Mouse (Mus musculus): ENCODE measurements around the gene Astn2. TPM values are rescaled to one million over a fixed set of nuclear protein-coding genes. Genes with fewer than 3 reads are reported as not detected.

Gene Astn2
- total RNA-seq, 4 experiments from 2014 or later, result 35.3 to 42.9 (median 39.7) TPM

DNA sequence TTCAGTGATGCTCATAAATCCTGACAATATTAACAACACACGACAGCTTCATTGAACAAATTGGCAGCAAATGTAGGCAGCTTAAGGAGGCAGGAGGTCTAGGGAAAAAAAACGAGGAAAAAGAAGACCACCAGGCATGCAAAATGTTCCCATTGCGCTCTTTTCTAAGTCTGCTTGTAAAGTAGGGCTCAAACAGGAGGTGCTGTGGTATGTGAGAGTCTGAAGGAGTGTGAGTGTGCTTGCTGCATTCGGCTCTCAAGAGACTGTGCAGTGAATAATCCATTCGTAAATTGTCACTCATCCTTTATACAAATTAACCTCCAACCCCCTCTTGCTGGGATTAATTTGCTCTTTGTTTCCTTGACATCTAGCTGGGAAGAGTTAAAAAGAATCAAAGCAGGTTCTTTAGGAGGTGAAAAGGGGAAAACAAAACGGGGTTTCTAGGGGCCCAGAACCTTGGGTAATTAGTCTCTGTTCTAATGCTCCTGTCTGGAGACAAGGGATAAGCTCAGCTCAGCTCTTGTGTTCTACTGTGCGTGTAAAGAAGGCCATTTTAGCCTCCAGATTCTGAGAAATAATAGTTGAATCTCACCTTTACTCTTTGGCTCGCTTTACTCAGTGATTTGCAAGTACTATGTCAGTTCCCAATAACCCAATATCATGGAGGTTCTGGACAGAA, 89.5 kb downstream of the Astn2 start:
- no peak for DNase-seq (ENCODE audit: low spot score in 2 of 2)

DNA sequence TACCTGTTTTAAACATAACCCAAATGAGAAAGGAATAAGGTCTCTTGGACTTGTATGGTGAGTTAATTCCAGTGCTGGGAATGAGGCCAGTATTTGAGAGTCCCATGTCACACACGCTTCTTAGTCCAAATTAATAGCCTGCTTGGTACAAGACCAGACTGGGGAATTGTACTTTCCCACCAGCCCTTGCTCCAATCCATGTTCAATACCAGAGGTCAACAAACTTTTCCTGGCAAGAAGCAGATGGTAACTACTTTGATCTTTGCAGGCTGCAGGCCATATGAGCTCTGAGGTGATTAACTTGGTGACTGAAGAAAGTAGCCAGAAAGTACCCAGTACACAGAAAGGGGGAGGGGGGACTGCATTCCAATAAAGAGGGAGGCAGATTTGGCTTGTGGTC, 91.7 kb downstream of the Astn2 start:
- DNase-seq (ENCODE audit: low spot score in 2 of 2), result no peak

DNA sequence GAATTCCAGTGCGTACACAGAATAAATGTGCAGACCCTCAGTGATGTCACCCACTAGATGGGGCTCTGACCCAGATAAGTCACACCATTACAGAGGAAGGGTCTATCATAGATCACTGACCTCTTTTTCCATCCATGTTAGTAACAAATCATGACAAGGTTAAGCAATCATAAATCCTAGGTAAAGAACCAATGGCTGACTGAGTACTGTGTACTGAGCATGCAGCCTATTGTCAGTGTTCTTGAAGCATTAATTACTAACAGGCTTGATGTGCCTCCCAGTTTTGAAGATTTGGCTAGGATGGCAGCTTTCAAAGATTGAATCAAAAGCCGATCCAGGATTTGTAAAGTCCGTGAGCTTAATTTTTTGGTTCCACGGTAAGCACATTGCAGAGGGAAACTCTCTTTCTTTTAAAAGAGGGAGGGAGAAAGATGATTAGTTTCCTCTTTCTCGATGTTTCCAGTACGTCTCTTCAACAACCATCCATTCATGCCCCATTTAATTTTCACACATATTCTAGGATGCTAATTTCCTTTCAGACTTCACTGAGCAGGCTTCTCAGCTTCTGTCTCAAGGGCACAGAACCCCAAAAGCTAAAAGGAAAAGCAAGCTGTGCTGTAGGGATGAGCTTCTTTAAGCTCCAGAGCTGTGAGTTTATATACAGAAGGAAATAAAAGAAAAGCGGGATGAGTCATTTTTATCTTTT, 93.9 kb downstream of the Astn2 start:
- no peak for DNase-seq (ENCODE audit: low spot score in 2 of 2)

DNA sequence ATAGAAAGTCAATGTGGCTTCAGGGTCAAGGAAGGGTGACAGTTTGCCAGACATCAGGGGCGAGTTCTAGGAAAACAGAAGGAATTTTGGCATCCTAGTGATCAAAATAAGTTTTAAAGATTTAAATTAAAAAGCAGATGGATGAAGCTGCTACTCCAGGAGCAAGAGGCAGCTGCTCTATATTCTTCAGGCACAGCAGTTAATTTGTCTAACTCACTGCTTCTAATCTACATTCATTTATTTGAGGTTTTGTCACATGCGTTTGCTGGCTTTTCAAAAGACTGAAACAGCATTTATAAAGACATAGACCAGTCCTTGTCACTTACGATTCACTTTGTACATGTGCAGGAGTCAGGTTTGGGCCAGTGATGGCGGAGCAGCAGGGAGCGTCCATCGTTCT, 98.0 kb downstream of the Astn2 start:
- DNase-seq (ENCODE audit: low spot score in 2 of 2), result no peak

DNA sequence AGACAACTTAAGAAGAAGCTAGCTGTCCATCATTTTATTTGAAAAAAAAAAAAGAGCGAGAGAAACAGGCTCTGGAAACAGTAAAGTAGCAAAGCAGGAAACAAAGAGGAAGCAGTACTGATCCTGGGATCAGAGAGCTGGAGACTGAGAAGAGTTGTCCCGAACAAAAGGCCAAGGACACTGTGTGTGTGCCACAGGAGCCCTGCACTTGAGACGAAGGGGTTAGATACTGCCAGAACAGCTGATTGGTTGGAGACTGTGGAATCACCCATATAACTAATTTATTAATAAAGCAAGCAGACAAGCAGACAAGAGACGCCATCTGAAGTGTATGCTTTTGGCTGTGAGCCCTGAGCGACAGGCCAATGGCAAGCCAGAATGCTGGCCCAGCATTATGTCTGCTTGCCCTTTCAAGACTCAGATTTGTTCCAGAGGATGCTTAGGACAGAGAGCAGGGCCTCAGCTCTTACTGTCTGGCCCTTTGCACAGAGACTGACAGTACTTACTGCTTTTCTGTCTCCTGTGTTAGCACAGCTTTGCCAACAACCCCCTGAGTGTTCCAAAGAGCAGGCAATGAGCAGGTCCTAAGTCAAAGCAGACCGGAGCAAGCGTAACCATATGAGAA, 101.6 kb downstream of the Astn2 start:
- no peak for DNase-seq (ENCODE audit: low spot score in 2 of 2)

DNA sequence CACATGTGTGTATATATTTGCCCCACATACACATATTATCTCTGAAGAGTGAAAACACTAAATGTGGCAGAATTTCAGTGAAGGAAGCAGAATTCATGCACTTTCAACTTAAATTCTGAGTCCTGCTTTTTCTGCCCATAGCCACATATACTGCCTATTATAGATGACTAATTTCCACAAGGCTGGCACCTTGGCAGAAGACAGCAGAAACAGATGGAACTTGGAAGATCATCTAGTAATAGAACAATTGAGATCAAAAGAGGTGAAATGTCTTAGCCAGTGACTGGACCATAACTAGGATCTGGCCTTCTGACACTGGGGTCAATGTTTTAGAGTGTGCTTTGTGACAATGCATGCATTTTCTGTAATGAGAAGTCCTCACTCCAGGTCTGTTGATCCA, 119.4 kb downstream of the Astn2 start:
- no peak for DNase-seq (ENCODE audit: low spot score in 2 of 2)

DNA sequence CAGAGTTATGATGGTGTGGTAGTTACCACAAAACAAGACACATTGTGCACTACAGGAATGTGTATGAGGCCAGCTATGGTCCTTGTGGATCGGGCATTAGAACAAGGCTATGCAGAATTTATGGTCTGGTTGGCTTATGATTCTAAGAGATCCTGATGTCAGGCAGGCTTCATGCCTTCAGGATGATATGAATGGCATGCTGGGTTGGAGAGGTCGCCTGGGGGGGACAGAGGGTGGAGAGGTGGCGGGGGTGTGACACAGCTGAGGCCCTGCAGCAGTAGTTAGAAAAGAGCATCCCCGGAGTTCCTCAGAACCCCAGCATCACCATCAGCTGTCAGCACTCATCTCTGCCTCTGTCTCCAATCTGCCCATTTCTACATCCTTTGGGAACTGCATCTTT, 128.3 kb downstream of the Astn2 start:
- no peak for DNase-seq (ENCODE audit: low spot score in 2 of 2)

DNA sequence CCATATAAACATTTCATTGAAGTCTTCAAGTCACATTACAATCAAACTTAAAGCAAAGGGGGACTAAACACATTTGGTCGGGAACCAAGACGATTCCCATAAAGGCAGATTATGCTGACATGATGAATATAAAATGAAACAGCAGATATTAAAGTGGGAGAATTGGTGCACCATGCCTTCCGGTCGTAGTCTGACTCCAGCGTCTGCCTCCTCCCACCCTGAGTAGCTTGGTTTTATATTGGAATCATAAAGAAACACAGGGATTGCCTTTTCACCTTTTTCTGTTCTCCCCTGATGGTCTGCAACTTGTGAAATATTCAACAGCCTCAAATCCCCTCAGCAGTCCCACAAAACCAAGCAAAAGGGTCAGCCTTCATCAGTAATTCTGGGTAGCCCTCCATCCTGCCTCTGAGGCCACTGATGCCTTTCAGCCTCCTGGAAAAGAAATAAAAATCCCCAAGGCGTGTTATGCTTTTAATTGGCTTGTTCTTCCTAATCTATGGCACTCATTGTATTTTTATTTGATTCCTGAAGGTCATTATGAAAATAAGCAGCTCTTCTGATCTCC, 132.8 kb downstream of the Astn2 start:
- no peak for DNase-seq (ENCODE audit: low spot score in 2 of 2)

DNA sequence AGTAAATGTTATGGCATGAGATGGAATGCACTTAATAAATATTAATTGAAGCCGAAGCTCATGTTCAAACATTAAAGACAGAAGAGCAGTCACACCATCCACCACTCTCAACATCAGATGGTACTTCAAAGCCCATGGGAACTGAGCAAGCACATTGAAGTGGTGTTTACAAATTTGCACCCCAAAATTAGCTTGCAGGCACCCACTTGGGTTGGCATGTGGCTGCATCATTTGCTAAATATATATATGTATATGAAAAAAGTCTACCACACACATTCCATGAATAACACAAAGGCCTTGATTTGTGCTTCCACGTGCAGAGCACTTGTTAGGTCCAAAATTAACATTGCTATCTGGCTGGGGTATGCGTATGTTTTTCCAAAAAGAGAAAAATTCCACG, 140.4 kb downstream of the Astn2 start:
- DNase-seq (ENCODE audit: low spot score in 2 of 2), result peak in 1 of 2 experiments; percentile 37

DNA sequence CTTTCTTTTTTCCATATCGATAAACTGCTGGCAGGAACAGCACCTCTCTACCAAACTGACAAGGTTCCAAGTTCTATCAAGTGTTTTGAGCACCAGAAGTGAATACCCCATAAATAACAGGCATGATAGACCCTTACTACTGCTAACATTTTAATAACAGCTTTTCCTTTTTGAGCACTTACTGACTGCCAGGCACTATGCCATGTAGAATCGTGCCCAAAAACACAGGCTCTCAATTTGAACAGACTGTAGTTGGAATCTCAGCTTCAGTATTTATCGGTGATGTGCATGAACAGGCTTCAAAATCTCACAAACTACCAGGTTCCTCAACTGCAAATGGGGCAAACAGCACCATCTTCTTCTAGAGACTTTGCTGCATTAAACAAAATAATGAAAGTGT, 143.1 kb downstream of the Astn2 start:
- DNase-seq (ENCODE audit: low spot score in 2 of 2), result no peak

DNA sequence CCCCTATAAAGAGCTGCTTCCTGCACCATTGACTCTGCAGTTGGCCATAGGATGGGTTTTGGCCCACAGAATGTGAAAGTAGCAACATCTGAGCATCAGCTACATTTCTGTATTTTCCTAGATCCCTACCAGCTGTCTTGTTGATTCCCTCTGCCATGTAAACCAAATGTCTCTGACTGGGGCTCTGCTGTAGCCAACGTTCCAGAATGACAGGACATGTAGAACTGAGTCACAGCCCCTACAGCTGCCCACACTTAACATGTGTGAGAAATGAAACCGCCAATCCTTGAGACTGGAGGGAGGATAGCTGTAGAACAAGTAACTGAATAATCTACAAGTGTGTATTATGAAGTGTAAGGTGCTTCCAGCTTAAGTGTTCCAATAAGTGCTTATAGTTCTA, 145.5 kb downstream of the Astn2 start:
- DNase-seq (ENCODE audit: low spot score in 2 of 2), result no peak

DNA sequence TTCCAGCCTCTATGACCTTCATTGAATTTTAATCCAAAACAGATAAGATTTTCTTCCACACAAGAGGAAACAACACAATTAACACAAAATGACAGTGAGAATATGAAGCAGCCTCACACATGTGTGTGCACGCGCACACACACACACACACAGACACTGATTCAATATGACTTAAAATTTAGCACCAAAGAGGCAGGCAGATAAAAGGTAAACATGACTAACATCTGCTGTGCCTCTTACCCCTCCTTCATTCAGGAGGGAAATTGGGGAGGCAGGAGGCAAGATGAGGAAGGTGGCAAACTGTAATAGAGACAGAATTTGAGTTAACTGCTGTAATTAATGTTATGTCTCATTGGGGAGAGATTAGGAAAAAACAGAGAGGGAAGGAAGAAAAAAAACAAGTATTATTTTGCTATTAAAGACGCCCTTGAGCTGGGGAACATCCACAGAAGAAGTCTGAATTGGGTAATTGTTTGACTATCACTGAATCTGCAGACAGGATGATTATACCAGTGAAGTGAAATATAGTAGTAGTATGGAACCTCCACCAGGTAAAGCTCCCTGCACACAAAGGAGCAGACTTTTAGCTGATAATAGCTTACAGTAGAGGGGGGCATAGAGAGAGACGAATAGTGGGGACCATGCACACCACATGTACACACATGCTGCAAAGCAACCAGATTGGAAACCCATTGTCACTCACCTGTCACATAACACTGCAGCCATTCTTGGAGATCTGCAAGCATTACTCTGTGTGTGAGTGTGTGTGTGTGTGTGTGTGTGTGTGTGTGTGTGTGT, 149.5 kb downstream of the Astn2 start:
- no peak for DNase-seq (ENCODE audit: low spot score in 2 of 2)

DNA sequence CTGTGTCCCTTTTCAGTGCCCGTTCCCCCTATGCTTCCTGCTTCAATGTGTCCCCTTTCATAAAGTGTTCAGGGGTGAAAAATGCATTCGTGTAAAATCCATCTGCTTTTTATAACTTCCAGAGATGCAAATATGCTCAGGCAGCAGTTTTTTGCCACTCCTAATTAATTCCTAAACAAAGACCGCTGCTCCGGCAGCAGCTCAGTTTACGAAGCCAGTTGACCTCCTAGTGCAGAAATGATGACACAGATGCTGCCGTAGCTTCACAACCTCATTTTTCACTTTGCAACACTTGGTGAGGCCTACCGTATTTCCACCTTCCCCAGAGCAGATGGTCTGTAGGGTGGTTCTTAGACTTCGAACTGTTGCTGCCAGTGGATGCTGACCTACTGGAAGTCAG, 155.9 kb downstream of the Astn2 start:
- DNase-seq (ENCODE audit: low spot score in 2 of 2), result no peak

DNA sequence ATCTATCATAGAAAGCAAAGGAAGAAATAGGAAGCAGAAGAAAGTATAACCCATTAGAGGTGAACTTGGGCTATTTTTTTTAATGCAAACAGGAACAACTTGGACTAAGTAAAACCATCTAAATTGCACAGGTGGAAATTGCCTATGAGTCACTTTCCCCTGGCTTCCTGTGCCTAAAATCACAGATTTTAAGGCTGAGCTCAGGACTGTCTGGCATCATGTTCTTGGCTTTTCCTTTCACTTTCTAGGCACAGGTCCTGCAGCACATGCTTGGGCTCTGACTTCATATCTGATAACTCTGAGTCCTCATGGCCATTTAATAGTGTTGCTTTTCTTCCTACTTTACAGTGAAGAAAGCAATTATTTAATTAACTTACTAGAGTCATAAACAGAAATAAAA, 161.7 kb downstream of the Astn2 start:
- DNase-seq (ENCODE audit: low spot score in 2 of 2), result no peak

DNA sequence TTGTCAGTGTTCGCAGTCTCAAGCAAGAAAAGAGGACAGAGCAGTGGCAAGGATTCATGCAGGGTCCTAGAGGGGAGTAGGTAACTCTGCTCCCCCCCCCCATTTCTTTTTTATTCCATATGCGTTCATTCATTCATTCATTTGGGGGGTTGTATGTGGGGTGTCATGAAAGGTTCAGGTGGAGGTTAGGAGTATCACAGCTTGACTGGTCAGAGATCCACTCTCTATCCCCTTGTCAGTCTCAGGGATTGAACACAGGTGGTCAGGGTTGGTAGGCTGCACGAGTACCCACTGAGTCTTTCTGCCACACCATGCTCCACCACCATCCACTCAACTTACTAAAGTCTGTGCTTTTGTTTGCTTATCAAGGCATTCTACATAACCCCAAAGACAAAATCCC, 171.6 kb downstream of the Astn2 start:
- no peak for DNase-seq (ENCODE audit: low spot score in 2 of 2)

DNA sequence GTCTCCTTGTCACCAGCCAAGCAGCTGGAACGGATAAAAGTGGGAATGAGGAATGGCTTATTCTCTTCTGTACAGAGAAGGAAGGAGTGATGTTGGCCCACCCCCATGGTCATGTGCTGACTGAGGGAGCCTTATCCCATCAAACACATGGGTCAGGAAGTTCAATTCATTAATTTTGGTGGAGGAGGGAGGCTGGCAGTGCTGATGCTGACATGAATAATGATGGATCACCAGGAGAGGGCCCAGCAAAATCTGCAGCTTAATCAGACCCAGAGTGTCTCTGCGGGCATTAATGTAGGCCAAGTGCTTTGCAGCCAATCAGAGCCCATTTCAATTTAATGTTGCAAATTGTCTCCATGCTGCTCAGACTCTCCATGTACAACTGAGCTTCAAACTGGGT, 172.1 kb downstream of the Astn2 start:
- no peak for DNase-seq (ENCODE audit: low spot score in 2 of 2)

DNA sequence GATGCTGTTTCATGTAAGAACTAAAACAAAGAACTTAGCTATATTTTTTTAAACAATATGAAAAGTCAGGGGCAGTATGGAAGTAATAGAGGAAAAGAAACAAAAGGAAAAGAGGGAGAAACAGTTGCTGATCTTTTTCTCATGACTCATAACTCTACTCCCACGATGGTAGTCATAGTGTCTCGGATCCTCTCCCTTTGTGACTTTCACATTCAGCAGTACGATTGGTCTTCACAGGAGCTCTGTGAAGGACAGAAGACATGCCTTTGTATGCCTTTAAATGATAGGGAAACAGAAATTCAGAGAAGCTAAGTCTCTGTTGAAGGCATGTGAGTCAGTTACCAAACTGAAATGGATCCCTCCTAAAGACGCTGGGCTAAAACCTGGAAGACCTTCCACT, 173.7 kb downstream of the Astn2 start:
- no peak for DNase-seq (ENCODE audit: low spot score in 2 of 2)

DNA sequence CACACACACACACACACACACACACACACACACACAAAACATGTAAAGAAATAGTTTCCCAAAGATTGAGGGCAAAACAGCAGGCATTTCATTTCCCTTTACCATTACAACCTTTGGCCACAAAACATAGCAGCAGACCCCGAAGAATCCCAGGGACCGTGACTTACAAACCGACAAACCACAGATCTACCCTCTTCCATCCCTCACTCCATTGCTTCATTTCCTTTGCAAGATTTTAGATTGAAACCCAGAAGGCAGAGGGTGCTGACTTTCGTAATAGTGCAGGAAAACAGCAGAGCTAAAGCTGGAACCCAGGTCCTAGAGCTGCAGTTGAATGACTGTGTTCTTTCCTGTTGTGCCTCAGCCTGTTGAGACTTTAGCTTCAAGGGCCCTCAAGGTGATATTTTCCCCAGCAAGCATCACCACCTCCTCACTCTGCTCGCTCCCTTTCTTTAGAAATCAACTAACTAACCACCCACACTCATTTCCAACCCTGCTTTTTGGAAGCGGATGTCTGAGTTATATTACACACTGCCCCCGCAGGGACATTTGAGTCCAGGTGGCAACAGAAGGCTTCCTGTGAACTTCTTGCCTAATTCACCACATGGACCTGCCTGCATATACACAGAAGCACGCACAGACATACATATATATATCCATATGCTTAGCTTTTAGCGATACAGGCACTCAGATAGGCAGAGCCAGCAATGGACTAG, 181.7 kb downstream of the Astn2 start:
- peak; percentile 9 to 88 for DNase-seq (ENCODE audit: low spot score in 2 of 2)

DNA sequence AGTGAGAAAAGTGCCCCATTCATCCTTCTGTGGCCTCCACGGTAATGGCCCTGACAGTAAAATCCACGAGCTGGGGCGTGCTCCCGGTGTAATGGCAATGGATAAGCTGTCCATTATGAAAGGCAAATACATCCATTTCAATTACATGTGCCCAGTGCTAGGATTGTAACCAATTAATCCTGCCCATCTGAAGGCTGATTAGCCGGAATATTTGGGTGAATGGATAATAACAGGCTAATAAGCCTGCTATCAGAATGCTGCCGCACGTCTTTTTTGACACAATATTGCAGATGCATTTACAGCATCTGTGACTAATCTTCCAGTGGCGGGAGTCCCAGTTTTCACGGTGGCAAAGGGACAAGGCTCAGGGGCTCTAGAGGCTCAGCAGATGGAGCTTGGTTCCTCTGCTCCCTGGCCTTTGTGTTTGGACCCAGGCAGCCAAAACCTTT, 189.2 kb downstream of the Astn2 start:
- no peak for DNase-seq (ENCODE audit: low spot score in 2 of 2)

DNA sequence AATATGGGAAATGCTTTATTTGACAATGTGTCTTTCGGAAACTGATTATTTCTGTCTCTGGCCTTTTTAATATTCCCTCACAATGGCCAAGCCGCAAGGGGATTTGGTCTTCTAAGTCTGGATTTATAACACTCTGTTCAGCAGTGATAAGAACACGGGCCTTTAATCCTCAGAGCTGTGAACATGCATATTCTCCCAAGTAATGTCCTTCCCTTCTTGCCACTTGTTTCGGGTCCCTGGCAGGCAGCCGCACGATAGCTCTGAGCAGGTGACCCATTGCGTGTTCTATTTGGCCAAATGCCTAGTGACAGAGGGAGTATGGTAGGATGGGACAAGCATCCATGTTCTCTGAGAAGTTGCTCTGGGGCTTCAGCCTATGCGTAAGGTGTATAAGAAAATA, 214.8 kb downstream of the Astn2 start:
- DNase-seq (ENCODE audit: low spot score in 2 of 2), result no peak
